In the genomic region with DNA sequence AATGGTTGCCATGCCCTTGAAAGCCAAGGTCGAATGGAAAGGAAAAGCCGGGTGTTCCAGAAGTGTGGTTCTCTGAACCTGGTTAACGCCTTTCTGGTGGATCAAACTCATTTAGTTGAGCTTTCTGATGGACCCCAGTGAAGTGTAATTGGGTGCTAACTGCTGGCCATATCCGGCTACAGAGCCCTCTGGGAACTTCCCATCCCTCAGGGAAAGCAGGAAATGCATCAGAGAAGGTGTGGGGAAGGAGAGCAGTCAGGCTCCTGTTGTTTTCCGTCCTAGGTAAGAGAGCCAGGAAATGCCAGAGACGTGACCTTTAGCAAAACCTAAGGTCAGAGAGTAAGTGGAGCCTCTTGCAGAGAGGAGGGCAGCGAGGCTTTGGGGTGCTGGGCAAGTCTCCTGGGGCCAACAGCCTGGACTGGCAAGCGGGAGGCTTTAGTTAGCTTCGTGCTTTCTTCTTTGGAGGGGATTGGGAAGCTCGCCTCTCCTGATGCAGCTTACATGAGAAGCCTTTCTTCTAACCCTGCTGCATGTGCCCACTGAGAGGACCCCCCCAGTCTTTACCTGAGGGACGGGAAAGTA, we compare ENCODE assay signal across 8 mouse cellular contexts. TPM values are rescaled to one million over a fixed set of nuclear protein-coding genes. Genes with fewer than 3 reads are reported as not detected.
DNase-seq lines count a peak whose midpoint lies in the region; ATAC-seq and TF ChIP-seq lines count a peak whose summit lies in the region.

No protein-coding gene starts in this region.

- H3K27me3 ChIP-seq in forebrain, embryonic 10.5 days (ENCODE audit: poor library complexity, severe bottlenecking): no peaks in the 10 kb centered on the region
- H3K27me3 ChIP-seq in forebrain, postnatal 0 days (ENCODE audit: insufficient read depth, low read length): no peaks in the 10 kb centered on the region
- H3K27me3 ChIP-seq in lung, embryonic 16.5 days (ENCODE audit: control insufficient read depth, insufficient read depth, low read depth, low read length): no peaks in the 10 kb centered on the region
- no peaks in the 10 kb centered on the region for H3K27me3 ChIP-seq in kidney, embryonic 15.5 days
- no peaks in the 10 kb centered on the region for H3K27me3 ChIP-seq in small intestine, adult 2 months (ENCODE audit: control insufficient read depth, insufficient read depth, low read length)

- H3K4me1 ChIP-seq in forebrain, embryonic 10.5 days: peaks cover 33% of the 10 kb centered on the region
- H3K4me1 ChIP-seq in forebrain, postnatal 0 days (ENCODE audit: insufficient read depth): peaks cover 8% of the 10 kb centered on the region
- peaks cover 33% of the 10 kb centered on the region for H3K4me1 ChIP-seq in lung, embryonic 16.5 days (replicated peaks; ENCODE audit: control insufficient read depth, insufficient read depth, low read length)
- peaks cover 47% of the 10 kb centered on the region for H3K4me1 ChIP-seq in kidney, embryonic 15.5 days
- peaks cover 22% of the 10 kb centered on the region; the same call in 1 of the 2 replicates for H3K4me1 ChIP-seq in small intestine, adult 2 months (ENCODE audit: control insufficient read depth, insufficient read depth, insufficient read length, low read length)

- TF ChIP-seq CTCF in forebrain, postnatal 0 days (IDR thresholded peaks at IDR 0.05; ENCODE audit: low read depth): no peak
- no peak for TF ChIP-seq CTCF in small intestine, adult 2 months (IDR thresholded peaks at IDR 0.05; ENCODE audit: extremely low read depth, insufficient read length, insufficient replicate concordance, low read depth, low read length)

- no peak overlapping the region for H3K9ac ChIP-seq in forebrain, postnatal 0 days
- H3K9ac ChIP-seq in lung, embryonic 16.5 days (ENCODE audit: low read length): peak overlapping the region; percentile 32; the same call in 1 of the 2 replicates
- no peak overlapping the region for H3K9ac ChIP-seq in kidney, embryonic 15.5 days

- H3K4me2 ChIP-seq in forebrain, postnatal 0 days (ENCODE audit: low read depth): no peak overlapping the region
- no peak overlapping the region for H3K4me2 ChIP-seq in lung, embryonic 16.5 days (ENCODE audit: low read depth, low read length)
- no peak overlapping the region for H3K4me2 ChIP-seq in kidney, embryonic 15.5 days

- intact Hi-C loops in left cerebral cortex, postnatal 14 days (cut with DNase I): no loop called here

- ATAC-seq in forebrain, postnatal 0 days: no peak
- ATAC-seq in lung, embryonic 16.5 days (ENCODE audit: low read depth): no peak
- no peak for ATAC-seq in kidney, embryonic 15.5 days (replicated peaks; ENCODE audit: low FRiP score)

- DNase-seq in forebrain, embryonic 10.5 days (ENCODE audit: extremely low spot score, low spot score): no peak
- no peak for DNase-seq in forebrain, postnatal 0 days
- no peak for DNase-seq in lung, postnatal 25 days (ENCODE audit: low spot score)
- DNase-seq in left cerebral cortex, postnatal 14 days (ENCODE audit: low spot score in 2 of 2): no peak
- DNase-seq in cerebellum, postnatal 14 days: no peak

- H3K27ac ChIP-seq in forebrain, embryonic 10.5 days: peak overlapping the region; percentile 70
- H3K27ac ChIP-seq in forebrain, postnatal 0 days (ENCODE audit: low read depth, low read length): no peak overlapping the region
- H3K27ac ChIP-seq in lung, embryonic 16.5 days (ENCODE audit: low read length): peak overlapping the region; percentile 53
- peak overlapping the region; percentile 85 for H3K27ac ChIP-seq in kidney, embryonic 15.5 days
- peak overlapping the region; percentile 54 for H3K27ac ChIP-seq in small intestine, adult 2 months (ENCODE audit: insufficient read depth, low read depth, low read length)

- H3K36me3 ChIP-seq in forebrain, embryonic 10.5 days (replicated peaks): peaks cover 61% of the 10 kb centered on the region
- H3K36me3 ChIP-seq in forebrain, postnatal 0 days (ENCODE audit: insufficient read depth): peaks cover 30% of the 10 kb centered on the region
- peaks cover 14% of the 10 kb centered on the region for H3K36me3 ChIP-seq in lung, embryonic 16.5 days (ENCODE audit: control insufficient read depth, insufficient read depth, low read length)
- peaks cover 40% of the 10 kb centered on the region for H3K36me3 ChIP-seq in kidney, embryonic 15.5 days
- peaks cover 27% of the 10 kb centered on the region for H3K36me3 ChIP-seq in small intestine, adult 2 months (ENCODE audit: control insufficient read depth, insufficient read depth, low read length)

- no peaks in the 10 kb centered on the region; the same call in 1 of the 2 replicates for H3K9me3 ChIP-seq in forebrain, embryonic 10.5 days
- H3K9me3 ChIP-seq in forebrain, postnatal 0 days (ENCODE audit: low read length): no peaks in the 10 kb centered on the region
- no peaks in the 10 kb centered on the region for H3K9me3 ChIP-seq in lung, embryonic 16.5 days (ENCODE audit: control insufficient read depth, low read length)
- no peaks in the 10 kb centered on the region for H3K9me3 ChIP-seq in kidney, embryonic 15.5 days (replicated peaks)

- 84% methylated on average over 11 of the region's 11 CpGs for WGBS in forebrain, embryonic 10.5 days
- 86% methylated on average over 11 of the region's 11 CpGs for WGBS in forebrain, postnatal 0 days
- WGBS in lung, embryonic 16.5 days: 61% methylated on average over 11 of the region's 11 CpGs
- 63% methylated on average over 11 of the region's 11 CpGs for WGBS in kidney, embryonic 15.5 days
- 77% methylated on average over 11 of the region's 11 CpGs for WGBS in small intestine, adult 2 months

- no peak for TF ChIP-seq POLR2A in small intestine, adult 2 months (IDR thresholded peaks at IDR 0.05; ENCODE audit: low read depth, low read length)

- no peak overlapping the region for H3K4me3 ChIP-seq in forebrain, embryonic 10.5 days
- H3K4me3 ChIP-seq in forebrain, postnatal 0 days (ENCODE audit: low read depth, low read length): no peak overlapping the region
- no peak overlapping the region for H3K4me3 ChIP-seq in lung, embryonic 16.5 days (ENCODE audit: low read length)
- H3K4me3 ChIP-seq in kidney, embryonic 15.5 days (replicated peaks): no peak overlapping the region
- no peak overlapping the region for H3K4me3 ChIP-seq in small intestine, adult 2 months (ENCODE audit: low read depth, low read length)

RNA-seq across cellular contexts. Expression of a gene that starts 32.5 kb away (rescaled TPM):
- polyA plus RNA-seq in forebrain, embryonic 10.5 days (2016; fragmentation: Nextera tagmentation; extraction: Ambion mirVana): 44.3 and 46.7 TPM in 2 replicates
- total RNA-seq in forebrain, postnatal 0 days (2014; rRNA removed): 81.3 and 82.9 TPM in 2 replicates
- 62.1 and 65.1 TPM in 2 replicates for polyA plus RNA-seq in forebrain, postnatal 0 days (2015; fragmentation: Nextera tagmentation; extraction: Ambion mirVana)
- polyA plus RNA-seq in lung, embryonic 16.5 days (2015; fragmentation: Nextera tagmentation; extraction: Ambion mirVana): 74.5 and 76.5 TPM in 2 replicates
- polyA plus RNA-seq in kidney, embryonic 15.5 days (2015; fragmentation: Nextera tagmentation; extraction: Ambion mirVana): 66.5 and 69.0 TPM in 2 replicates
- 32.6 and 49.2 TPM in 2 replicates for polyA plus RNA-seq in small intestine, adult 2 months (2012; rRNA removed)
- 100 to 1,000 TPM; 172 to 175 TPM for total RNA-seq in left cerebral cortex, postnatal 14 days (2021)
